Mouse (Mus musculus) CH12.LX (cell line): ENCODE data around the gene Exog. TPM values are rescaled to one million over a fixed set of nuclear protein-coding genes. Genes with fewer than 3 reads are reported as not detected.

Experiments
- DNase-seq: peaks from one replicate; pipeline ENCODE4 v3.0.0-alpha.2; 2013; ENCODE audit errors: extremely low read depth
- H3K27ac ChIP-seq: 2 replicates; pipeline ENCODE4 v1.5.1; 2012; ENCODE audit warnings: low read depth, mild to moderate bottlenecking, control low read depth, moderate library complexity; ENCODE audit not compliant: insufficient read depth
- H3K27me3 ChIP-seq: replicated peaks from 2 replicates; pipeline ENCODE3; 2012; ENCODE audit warnings: inconsistent platforms
- H3K36me3 ChIP-seq, 2 experiments: replicated peaks in 1 of 2; 2 replicates each; pipeline versions ENCODE3 to v1.6.1; 2012; ENCODE audit warnings: inconsistent platforms in 1 of 2, low read length in 1 of 2, mild to moderate bottlenecking in 1 of 2, mixed read lengths in 1 of 2, moderate library complexity in 1 of 2; ENCODE audit not compliant: control insufficient read depth in 1 of 2, insufficient read depth in 1 of 2
- H3K4me1 ChIP-seq, 2 experiments: 2 replicates each; pipeline ENCODE4 v1.6.1; 2012; ENCODE audit warnings: inconsistent platforms in 1 of 2, moderate library complexity in 1 of 2; ENCODE audit not compliant: insufficient read depth in 2 of 2, control insufficient read depth in 1 of 2
- H3K4me2 ChIP-seq: 2 replicates; pipeline ENCODE4 v1.6.1; 2012; ENCODE audit warnings: low read depth, mild to moderate bottlenecking, control low read depth; ENCODE audit not compliant: poor library complexity, insufficient read depth, severe bottlenecking
- H3K4me3 ChIP-seq, 3 experiments: fragments of 150-350 bp in 1 of 3; sonication (generic) in 1 of 3; replicated peaks in 1 of 3; 2 replicates each; pipeline versions ENCODE3 to v1.5.1; 2011 to 2012; ENCODE audit warnings: low read depth in 2 of 3, low read length in 2 of 3, mild to moderate bottlenecking in 2 of 3, moderate library complexity in 2 of 3, control low read depth in 1 of 3, improper control_type of control experiment in 1 of 3, inconsistent platforms in 1 of 3, mixed read lengths in 1 of 3; ENCODE audit not compliant: poor library complexity in 1 of 3
- H3K79me2 ChIP-seq: replicated peaks from 2 replicates; pipeline ENCODE4 v1.6.1; 2012; ENCODE audit warnings: mild to moderate bottlenecking, moderate library complexity; ENCODE audit not compliant: control insufficient read depth, poor library complexity, insufficient read depth, severe bottlenecking; ENCODE audit errors: extremely low read depth
- H3K9ac ChIP-seq: 2 replicates; pipeline ENCODE4 v1.6.1; 2012; ENCODE audit warnings: low read depth, mild to moderate bottlenecking, control low read depth, moderate library complexity; ENCODE audit not compliant: insufficient read depth
- H3K9me3 ChIP-seq: replicated peaks from 2 replicates; pipeline ENCODE3; 2012; ENCODE audit warnings: low read length, inconsistent platforms, mixed read lengths
- CHD1 ChIP-seq: IDR thresholded peaks from 2 replicates; pipeline ENCODE4 v1.6.1; 2012; ENCODE audit warnings: low read depth, low read length, improper control_type of control experiment, inconsistent platforms
- CHD2 ChIP-seq: IDR thresholded peaks from 2 replicates; pipeline ENCODE4 v1.6.1; 2011; ENCODE audit warnings: low read length, improper control_type of control experiment
- CTCF ChIP-seq, 2 experiments: IDR thresholded peaks in 1 of 2; conservative IDR thresholded peaks in 1 of 2; 2 replicates each; pipeline ENCODE4 v1.5.1; 2011 to 2012; ENCODE audit warnings: low read depth in 2 of 2, low read length in 2 of 2, improper control_type of control experiment in 1 of 2, inconsistent platforms in 1 of 2, mild to moderate bottlenecking in 1 of 2, moderate library complexity in 1 of 2
- ELF1 ChIP-seq: IDR thresholded peaks from 2 replicates; pipeline ENCODE4 v1.6.1; 2014; ENCODE audit warnings: low read depth, mild to moderate bottlenecking, inconsistent platforms, low read length, improper control_type of control experiment
- EP300 ChIP-seq: IDR thresholded peaks from 2 replicates; pipeline ENCODE4 v1.6.1; 2011; ENCODE audit warnings: low read length, improper control_type of control experiment
- GABPA ChIP-seq: IDR thresholded peaks from 2 replicates; pipeline ENCODE4 v1.6.1; 2012; ENCODE audit warnings: low read depth, low read length, improper control_type of control experiment, inconsistent platforms; ENCODE audit not compliant: insufficient replicate concordance
- IRF4 ChIP-seq: IDR thresholded peaks from 2 replicates; pipeline ENCODE4 v1.6.1; 2014; ENCODE audit warnings: low read depth, mild to moderate bottlenecking, inconsistent platforms, low read length, improper control_type of control experiment
- JUN ChIP-seq: IDR thresholded peaks from 2 replicates; pipeline ENCODE4 v1.6.1; 2011; ENCODE audit warnings: low read depth, mild to moderate bottlenecking, low read length, improper control_type of control experiment, moderate library complexity; ENCODE audit not compliant: insufficient read depth
- KAT2A ChIP-seq: IDR thresholded peaks from 2 replicates; pipeline ENCODE4 v1.6.1; 2012; ENCODE audit warnings: low read length, improper control_type of control experiment, inconsistent platforms; ENCODE audit not compliant: insufficient replicate concordance
- MAFK ChIP-seq: IDR thresholded peaks from 2 replicates; pipeline ENCODE4 v1.6.1; 2011; ENCODE audit warnings: low read length, improper control_type of control experiment; ENCODE audit not compliant: insufficient replicate concordance
- MAX ChIP-seq: IDR thresholded peaks from 2 replicates; pipeline ENCODE4 v1.6.1; 2011; ENCODE audit warnings: low read length, improper control_type of control experiment
- MEF2A ChIP-seq: IDR thresholded peaks from 2 replicates; pipeline ENCODE4 v1.6.1; 2014; ENCODE audit warnings: low read depth, mild to moderate bottlenecking, inconsistent platforms, low read length, improper control_type of control experiment, borderline replicate concordance
- MXI1 ChIP-seq: IDR thresholded peaks from 2 replicates; pipeline ENCODE4 v1.6.1; 2011; ENCODE audit warnings: mild to moderate bottlenecking, low read depth, low read length, improper control_type of control experiment
- NELFE ChIP-seq: IDR thresholded peaks from 2 replicates; pipeline ENCODE4 v1.6.1; 2011; ENCODE audit warnings: low read depth, low read length, improper control_type of control experiment
- NRF1 ChIP-seq: IDR thresholded peaks from 2 replicates; pipeline ENCODE4 v1.6.1; 2014; ENCODE audit warnings: low read depth, mild to moderate bottlenecking, inconsistent platforms, low read length, improper control_type of control experiment, moderate library complexity
- PAX5 ChIP-seq: IDR thresholded peaks from 2 replicates; pipeline ENCODE4 v1.6.1; 2012; ENCODE audit warnings: low read length, inconsistent platforms, mixed read lengths
- POLR2AphosphoS2 ChIP-seq: IDR thresholded peaks from 2 replicates; pipeline ENCODE4 v1.6.1; 2011; ENCODE audit warnings: low read depth, low read length, improper control_type of control experiment
- RAD21 ChIP-seq: IDR thresholded peaks from 2 replicates; pipeline ENCODE4 v1.6.1; 2011; ENCODE audit warnings: low read depth, mild to moderate bottlenecking, low read length, improper control_type of control experiment, moderate library complexity
- RCOR1 ChIP-seq: conservative IDR thresholded peaks from 2 replicates; pipeline ENCODE4 v1.6.1; 2012; ENCODE audit warnings: low read depth, mild to moderate bottlenecking, inconsistent platforms, low read length, improper control_type of control experiment
- TCF12 ChIP-seq: IDR thresholded peaks from 2 replicates; pipeline ENCODE4 v1.6.1; 2014; ENCODE audit warnings: low read depth, mild to moderate bottlenecking, inconsistent platforms, low read length, improper control_type of control experiment
- UBTF ChIP-seq: IDR thresholded peaks from 2 replicates; pipeline ENCODE4 v1.6.1; 2012; ENCODE audit warnings: low read depth, mild to moderate bottlenecking, inconsistent platforms, low read length, improper control_type of control experiment, moderate library complexity
- USF1 ChIP-seq: IDR thresholded peaks from 2 replicates; pipeline ENCODE4 v1.6.1; 2014; ENCODE audit warnings: low read depth, mild to moderate bottlenecking, inconsistent platforms, low read length, improper control_type of control experiment
- USF2 ChIP-seq: conservative IDR thresholded peaks from 2 replicates; pipeline ENCODE4 v1.6.1; 2011; ENCODE audit warnings: low read depth, low read length, improper control_type of control experiment
- ZC3H11A ChIP-seq: IDR thresholded peaks from 2 replicates; pipeline ENCODE4 v1.6.1; 2012; ENCODE audit warnings: low read depth, mild to moderate bottlenecking, inconsistent platforms, low read length, improper control_type of control experiment
- ZMIZ1 ChIP-seq: IDR thresholded peaks from 2 replicates; pipeline ENCODE4 v1.6.1; 2012; ENCODE audit warnings: low read depth, mild to moderate bottlenecking, inconsistent platforms, low read length, improper control_type of control experiment
- ZNF384 ChIP-seq: IDR thresholded peaks from 2 replicates; pipeline ENCODE4 v1.6.1; 2012; ENCODE audit warnings: low read depth, low read length, improper control_type of control experiment, inconsistent platforms
- dilution Hi-C: fragments of 300-500 bp; cut with MboI; formaldehyde crosslinking; loops from 2 replicates; pipeline ENCODE4 v1.14.3; 2020; ENCODE audit warnings: low sequenced_read_pairs; ENCODE audit not compliant: extremely low pct_unique_long_range_greater_than_20kb, extremely low pct_ligation_motif_present
- in situ Hi-C: fragments of 300-500 bp; cut with MboI; formaldehyde crosslinking; loops from 3 replicates; pipeline ENCODE4 v1.14.3; 2019; ENCODE audit warnings: low sequenced_read_pairs, low pct_ligation_motif_present, low pct_unique_long_range_greater_than_20kb, mixed read lengths
- polyA plus RNA-seq: library from polyadenylated mRNA; unstranded; fragments of >175 nt; gene quantifications from 2 replicates; pipeline ENCODE4 v1.2.1, GENCODE M21; 2012; ENCODE audit warnings: low read depth; ENCODE audit not compliant: insufficient read length
- total RNA-seq, 2 experiments: library from RNA; depleted of rRNA; stranded (reverse); fragments of 300-350 nt in 1 of 2; fragments of >200 nt in 1 of 2; gene quantifications; 2 replicates each; pipeline ENCODE4 v1.2.3; 2012 to 2014

The Exog gene
- total and polyA plus RNA-seq, 3 experiments = 6.6 to 8.8 (median 7.1) TPM

- no peak overlapping the region for H3K4me3 ChIP-seq
- dilution Hi-C loops (no loop called here), in situ Hi-C loops (loop anchor here (5.0 kb wide), 1 partner anchor 64 kb away; no protein-coding TSS in a partner anchor)
- H3K36me3 ChIP-seq = peaks cover 0 to 3% of the 10 kb centered on the region in 2 experiments
- no peaks in the 10 kb centered on the region for H3K27me3 ChIP-seq
- peaks cover 5 to 10% of the 10 kb centered on the region in 2 experiments for H3K4me1 ChIP-seq
- H3K9ac ChIP-seq = no peak overlapping the region
- H3K27ac ChIP-seq = no peak overlapping the region
- H3K4me2 ChIP-seq = no peak overlapping the region
- no peak for TF ChIP-seq GABPA
- DNase-seq = no peak
- H3K79me2 ChIP-seq = no peaks in the 10 kb centered on the region
- H3K9me3 ChIP-seq = no peaks in the 10 kb centered on the region
These were observed 18.7 kb upstream of the Exog start for GRCm38 (mm10) chr9:119425976-119426415.

- dilution Hi-C loops = no loop called here
- in situ Hi-C loops = loop anchor here (5.0 kb wide), 1 partner anchor 64 kb away; no protein-coding TSS in a partner anchor
- no peak overlapping the region for H3K4me3 ChIP-seq
These were observed 18.3 kb upstream of the Exog start for GRCm38 (mm10) chr9:119426483-119426882.

GRCm38 (mm10) chr9:119430311-119430710 is 14.4 kb upstream of the Exog start:
- Histone ChIP-seq H3K27me3 (no peaks in the 10 kb centered on the region), H3K4me3 (no peak overlapping the region), H3K4me1 (peaks cover 1 to 4% of the 10 kb centered on the region in 2 experiments), H3K4me2 (no peak overlapping the region), H3K79me2 (no peaks in the 10 kb centered on the region), H3K9ac (no peak overlapping the region), H3K36me3 (peaks cover 0 to 7% of the 10 kb centered on the region in 2 experiments), H3K27ac (no peak overlapping the region), H3K9me3 (no peaks in the 10 kb centered on the region)
- DNase-seq = peak; percentile 70
- in situ Hi-C loops = no loop called here
- dilution Hi-C loops = no loop called here
- TF ChIP-seq ZC3H11A (peak; percentile 33; the same call in 1 of the 2 replicates), GABPA (no peak), CHD1 (no peak), USF1 (no peak), ELF1 (no peak), USF2 (no peak), NELFE (0 out of 2 replicates have a peak, but pooled peaks have one; percentile 38), PAX5 (no peak), NRF1 (no peak), MAX (0 out of 2 replicates have a peak, but pooled peaks have one; percentile 35), IRF4 (0 out of 2 replicates have a peak, but pooled peaks have one; percentile 19), MEF2A (peak; percentile 19; the same call in 1 of the 2 replicates), MXI1 (no peak), POLR2AphosphoS2 (no peak), MAFK (no peak), UBTF (no peak), JUN (no peak), CHD2 (no peak), RCOR1 (no peak), ZNF384 (no peak), RAD21 (peak; percentile 88), EP300 (no peak), CTCF (conservative IDR thresholded peaks at IDR 0.05 in 1 of 2, IDR thresholded peaks at IDR 0.05 in 1 of 2; ENCODE audit: low read depth in 2 of 2, low read length in 2 of 2) (peak; percentile 65 to 93), KAT2A (no peak), TCF12 (0 out of 2 replicates have a peak, but pooled peaks have one; percentile 22)

More at GRCm38 (mm10) chr9:119426483-119426882, 18.3 kb upstream of the Exog start:
- Histone ChIP-seq H3K27ac (no peak overlapping the region), H3K4me1 (peaks cover 5 to 10% of the 10 kb centered on the region in 2 experiments), H3K79me2 (no peaks in the 10 kb centered on the region), H3K9me3 (no peaks in the 10 kb centered on the region), H3K27me3 (no peaks in the 10 kb centered on the region), H3K36me3 (peaks cover 0 to 3% of the 10 kb centered on the region in 2 experiments), H3K9ac (no peak overlapping the region), H3K4me2 (no peak overlapping the region)
- TF ChIP-seq MXI1 (no peak), ZMIZ1 (no peak)
- DNase-seq = no peak
